Mouse (Mus musculus) liver, embryonic 16.5 days (tissue): ENCODE measurements around the gene Olfr799. TPM values are rescaled to one million over a fixed set of nuclear protein-coding genes. Genes with fewer than 3 reads are reported as not detected.

Experiments used
- ATAC-seq: fragments of 200-750 bp; cut with Nextera tagmentation; 2 replicates; pipeline ENCODE4 v1.8.0; 2017; ENCODE audit warnings: low read depth, mild to moderate bottlenecking, moderate number of reproducible peaks, moderate library complexity
- H3K27ac ChIP-seq: fragments of 300-500 bp; sonication (generic); 2 replicates; pipeline ENCODE4 v1.5.1; 2014; ENCODE audit warnings: mild to moderate bottlenecking, low read length
- H3K27me3 ChIP-seq: fragments of 300-500 bp; sonication (generic); 2 replicates; pipeline ENCODE4 v1.6.1; 2014; ENCODE audit warnings: low read depth, low read length, mixed read lengths; ENCODE audit not compliant: control insufficient read depth, insufficient read depth
- H3K36me3 ChIP-seq: fragments of 300-500 bp; sonication (generic); 2 replicates; pipeline ENCODE4 v1.6.1; 2014; ENCODE audit warnings: mild to moderate bottlenecking; ENCODE audit not compliant: control insufficient read depth, insufficient read depth
- H3K4me1 ChIP-seq: fragments of 300-500 bp; sonication (generic); 2 replicates; pipeline ENCODE4 v1.6.1; 2014; ENCODE audit warnings: low read depth, low read length, mixed read lengths; ENCODE audit not compliant: control insufficient read depth
- H3K4me2 ChIP-seq: fragments of 300-500 bp; sonication (generic); 2 replicates; pipeline ENCODE4 v1.6.1; 2014; ENCODE audit warnings: low read depth, low read length, mixed read lengths
- H3K4me3 ChIP-seq: fragments of 300-500 bp; sonication (generic); 2 replicates; pipeline ENCODE4 v1.5.1; 2014; ENCODE audit warnings: low read depth, mild to moderate bottlenecking, low read length
- H3K9ac ChIP-seq: fragments of 300-500 bp; sonication (generic); 2 replicates; pipeline ENCODE4 v1.6.1; 2014; ENCODE audit warnings: low read depth, low read length
- H3K9me3 ChIP-seq: fragments of 300-500 bp; sonication (generic); replicated peaks from 2 replicates; pipeline ENCODE4 v1.6.1; 2016; ENCODE audit warnings: low read length; ENCODE audit not compliant: control insufficient read depth
- WGBS: fragments of 180-500 bp; shearing (Covaris S2); extraction: QIAGEN DNeasy Blood & Tissue Kit; methylation state at CpG from one replicate; pipeline ENCODE4 v1.1.7; 2014; ENCODE audit not compliant: insufficient replicate concordance; 5-methylcytosine and 5-hydroxymethylcytosine counted together
- polyA plus RNA-seq: library from polyadenylated mRNA; unstranded; fragments of >200 nt; fragmentation: Nextera tagmentation; extraction: Ambion mirVana; gene quantifications from 2 replicates; pipeline ENCODE4 v1.2.1, GENCODE M21; 2015

Gene Olfr799
- not detected in 2 replicates for polyA plus RNA-seq

GRCm38 (mm10) chr10:129637184-129637583, at the start of gene Olfr799:
Gene Olfr799, plus strand, starts transcription at chr10:129637484.
- Histone ChIP-seq H3K9ac (no peak within 1 kb of the TSS), H3K4me1 (no peaks in the 10 kb centered on the region), H3K36me3 (no peaks in the 10 kb centered on the region), H3K4me2 (no peak within 1 kb of the TSS), H3K9me3 (no peaks in the 10 kb centered on the region), H3K4me3 (no peak within 1 kb of the TSS), H3K27me3 (no peaks in the 10 kb centered on the region), H3K27ac (no peak within 1 kb of the TSS)
- WGBS, result 18% methylated on average over 1 of the region's 1 CpGs
- ATAC-seq, result no peak

GRCm38 (mm10) chr10:129612470-129612869, 24.8 kb upstream of the Olfr799 start, which contains the start of gene Olfr796:
Gene Olfr796, minus strand, starts transcription at chr10:129612570.
- H3K4me3 ChIP-seq, result no peak within 1 kb of the TSS
- H3K9me3 ChIP-seq, result no peaks in the 10 kb centered on the region
- no peaks in the 10 kb centered on the region for H3K27me3 ChIP-seq
- no peaks in the 10 kb centered on the region for H3K36me3 ChIP-seq
- no peaks in the 10 kb centered on the region for H3K4me1 ChIP-seq
- no peak within 1 kb of the TSS for H3K4me2 ChIP-seq
- H3K9ac ChIP-seq, result no peak within 1 kb of the TSS
- WGBS, result 77% methylated on average over 1 of the region's 1 CpGs
- no peak within 1 kb of the TSS for H3K27ac ChIP-seq
- no peak for ATAC-seq

GRCm38 (mm10) chr10:129621724-129622123, 15.6 kb upstream of the Olfr799 start:
- Histone ChIP-seq H3K9ac (no peak overlapping the region), H3K36me3 (no peaks in the 10 kb centered on the region), H3K27me3 (no peaks in the 10 kb centered on the region), H3K27ac (no peak overlapping the region), H3K4me1 (no peaks in the 10 kb centered on the region), H3K9me3 (no peaks in the 10 kb centered on the region), H3K4me2 (no peak overlapping the region), H3K4me3 (no peak overlapping the region)
- no peak for ATAC-seq
- 15% methylated on average over 1 of the region's 1 CpGs for WGBS

- Histone ChIP-seq H3K36me3 (no peaks in the 10 kb centered on the region), H3K9me3 (no peaks in the 10 kb centered on the region), H3K4me1 (no peaks in the 10 kb centered on the region), H3K4me2 (no peak overlapping the region), H3K27me3 (no peaks in the 10 kb centered on the region), H3K4me3 (no peak overlapping the region), H3K27ac (no peak overlapping the region), H3K9ac (no peak overlapping the region)
- no peak for ATAC-seq
Measured at GRCm38 (mm10) chr10:129623251-129623650, 14.0 kb upstream of the Olfr799 start.

- 56% methylated on average over 1 of the region's 1 CpGs for WGBS
- H3K27me3 ChIP-seq, result no peaks in the 10 kb centered on the region
- no peak within 1 kb of the TSS for H3K27ac ChIP-seq
Measured at GRCm38 (mm10) chr10:129627834-129628233, 9.4 kb upstream of the Olfr799 start, which contains the start of gene Olfr798. Gene Olfr798, minus strand, starts transcription at chr10:129627934.

GRCm38 (mm10) chr10:129651763-129652162, 14.5 kb downstream of the Olfr799 start:
- Histone ChIP-seq H3K4me3 (no peak overlapping the region), H3K4me2 (no peak overlapping the region), H3K27me3 (no peaks in the 10 kb centered on the region), H3K9ac (no peak overlapping the region), H3K36me3 (no peaks in the 10 kb centered on the region), H3K4me1 (no peaks in the 10 kb centered on the region), H3K9me3 (no peaks in the 10 kb centered on the region), H3K27ac (no peak overlapping the region)
- 63% methylated on average over 1 of the region's 1 CpGs for WGBS
- no peak for ATAC-seq

More at GRCm38 (mm10) chr10:129627834-129628233, 9.4 kb upstream of the Olfr799 start, which contains the start of gene Olfr798:
- ATAC-seq, result no peak
- H3K36me3 ChIP-seq, result no peaks in the 10 kb centered on the region
- H3K9me3 ChIP-seq, result no peaks in the 10 kb centered on the region
- H3K4me1 ChIP-seq, result no peaks in the 10 kb centered on the region
- no peak within 1 kb of the TSS for H3K4me3 ChIP-seq
- no peak within 1 kb of the TSS for H3K9ac ChIP-seq
- H3K4me2 ChIP-seq, result no peak within 1 kb of the TSS

- Histone ChIP-seq H3K9ac (no peak within 1 kb of the TSS), H3K27ac (no peak within 1 kb of the TSS), H3K4me1 (no peaks in the 10 kb centered on the region), H3K4me3 (no peak within 1 kb of the TSS), H3K27me3 (no peaks in the 10 kb centered on the region), H3K9me3 (no peaks in the 10 kb centered on the region), H3K4me2 (no peak within 1 kb of the TSS), H3K36me3 (no peaks in the 10 kb centered on the region)
- ATAC-seq, result no peak
Measured at GRCm38 (mm10) chr10:129657394-129657793, 20.1 kb downstream of the Olfr799 start, which contains the start of gene Olfr800. Gene Olfr800, plus strand, starts transcription at chr10:129657694.

GRCm38 (mm10) chr10:129673765-129674164, 36.5 kb downstream of the Olfr799 start, which contains the start of gene Olfr801:
Gene Olfr801, minus strand, starts transcription at chr10:129673865.
- Histone ChIP-seq H3K36me3 (no peaks in the 10 kb centered on the region), H3K4me3 (no peak within 1 kb of the TSS), H3K27ac (no peak within 1 kb of the TSS), H3K4me1 (no peaks in the 10 kb centered on the region), H3K27me3 (no peaks in the 10 kb centered on the region), H3K9me3 (no peaks in the 10 kb centered on the region), H3K4me2 (no peak within 1 kb of the TSS), H3K9ac (no peak within 1 kb of the TSS)
- ATAC-seq, result no peak
- WGBS, result 66% methylated on average over 1 of the region's 1 CpGs

GRCm38 (mm10) chr10:129688069-129688468, 50.8 kb downstream of the Olfr799 start, which contains the start of gene Olfr802:
Gene Olfr802, minus strand, starts transcription at chr10:129688169.
- no peak within 1 kb of the TSS for H3K4me2 ChIP-seq
- no peak within 1 kb of the TSS for H3K27ac ChIP-seq
- no peak within 1 kb of the TSS for H3K9ac ChIP-seq
- H3K4me3 ChIP-seq, result no peak within 1 kb of the TSS
- WGBS, result 36% methylated on average over 1 of the region's 1 CpGs
- ATAC-seq, result no peak
- H3K4me1 ChIP-seq, result no peaks in the 10 kb centered on the region
- H3K36me3 ChIP-seq, result no peaks in the 10 kb centered on the region
- no peaks in the 10 kb centered on the region for H3K27me3 ChIP-seq
- H3K9me3 ChIP-seq, result no peaks in the 10 kb centered on the region
